8 mouse cellular contexts compared by ENCODE assay signal in genomic region chr1:128824235-128824634, GRCm38 (mm10).
A peak's percentile ranks its signal among the peaks of the same experiment; 100 is the strongest.
DNase-seq lines count a peak whose midpoint lies in the region; ATAC-seq and TF ChIP-seq lines count a peak whose summit lies in the region.

No protein-coding gene starts in this region.

- peak; percentile 77 for ATAC-seq in forebrain, embryonic 11.5 days (replicated peaks; ENCODE audit: low FRiP score)
- peak; percentile 61; the same call in 1 of the 2 replicates for ATAC-seq in hindbrain, embryonic 12.5 days (ENCODE audit: low FRiP score)

- no peak overlapping the region for H3K27ac ChIP-seq in ES-Bruce4 (ENCODE audit: insufficient read depth, low read length)
- H3K27ac ChIP-seq in forebrain, embryonic 11.5 days (ENCODE audit: low read depth, low read length), result no peak overlapping the region
- no peak overlapping the region for H3K27ac ChIP-seq in hindbrain, embryonic 12.5 days

- H3K27me3 ChIP-seq in ES-Bruce4 (ENCODE audit: control insufficient read depth, insufficient read depth, low read length, poor library complexity, severe bottlenecking), result no peaks in the 10 kb centered on the region
- no peaks in the 10 kb centered on the region for H3K27me3 ChIP-seq in forebrain, embryonic 11.5 days (ENCODE audit: control insufficient read depth, insufficient read depth, low read length)
- H3K27me3 ChIP-seq in hindbrain, embryonic 12.5 days, result no peaks in the 10 kb centered on the region
- peaks cover 7% of the 10 kb centered on the region for H3K27me3 ChIP-seq in megakaryocyte, embryonic 14.5 days (replicated peaks)

- H3K4me1 ChIP-seq in ES-Bruce4 (ENCODE audit: control insufficient read depth, insufficient read depth, low read length), result no peaks in the 10 kb centered on the region
- H3K4me1 ChIP-seq in forebrain, embryonic 11.5 days (replicated peaks; ENCODE audit: control insufficient read depth, insufficient read depth, low read length), result peaks cover 2% of the 10 kb centered on the region; the same call in 1 of the 2 replicates
- H3K4me1 ChIP-seq in hindbrain, embryonic 12.5 days, result peaks cover 18% of the 10 kb centered on the region
- H3K4me1 ChIP-seq in megakaryocyte, embryonic 14.5 days, result peaks cover 27% of the 10 kb centered on the region

- no peak for TF ChIP-seq EP300 in ES-Bruce4 (IDR thresholded peaks at IDR 0.05; ENCODE audit: insufficient read depth, low read depth, low read length)

- no peak overlapping the region for H3K4me3 ChIP-seq in ES-Bruce4 (ENCODE audit: low read depth, low read length)
- H3K4me3 ChIP-seq in forebrain, embryonic 11.5 days (ENCODE audit: low read depth, low read length), result no peak overlapping the region
- H3K4me3 ChIP-seq in hindbrain, embryonic 12.5 days, result no peak overlapping the region
- peak overlapping the region; percentile 76 for H3K4me3 ChIP-seq in megakaryocyte, embryonic 14.5 days (replicated peaks)

- TF ChIP-seq CTCF in ES-Bruce4 (IDR thresholded peaks at IDR 0.05; ENCODE audit: low read depth, low read length), result peak; percentile 66

- no peak overlapping the region for H3K4me2 ChIP-seq in forebrain, embryonic 11.5 days (ENCODE audit: low read depth, low read length, severe bottlenecking)
- H3K4me2 ChIP-seq in hindbrain, embryonic 12.5 days (replicated peaks), result no peak overlapping the region

- WGBS in forebrain, embryonic 11.5 days, result 7% methylated on average over 8 of the region's 8 CpGs
- 8% methylated on average over 8 of the region's 8 CpGs for WGBS in hindbrain, embryonic 12.5 days

- peak; percentile 80 to 89 for DNase-seq in adrenal gland, postnatal 36 days
- peak; percentile 85 for DNase-seq in forebrain, embryonic 11.5 days (ENCODE audit: low spot score)
- peak; percentile 51 to 83 for DNase-seq in layer of hippocampus, postnatal 25 days (ENCODE audit: extremely low spot score in 1 of 2, low spot score in 1 of 2)
- DNase-seq in right cerebral cortex, adult 2 months (ENCODE audit: low spot score in 2 of 2), result peak; percentile 80 to 81
- DNase-seq in urinary bladder, postnatal 36 days (ENCODE audit: low spot score in 2 of 2), result peak; percentile 37 to 62

- H3K36me3 ChIP-seq in ES-Bruce4 (ENCODE audit: control insufficient read depth, insufficient read depth, low read length, poor library complexity, severe bottlenecking), result no peaks in the 10 kb centered on the region
- H3K36me3 ChIP-seq in forebrain, embryonic 11.5 days (ENCODE audit: control insufficient read depth, insufficient read depth, low read length), result no peaks in the 10 kb centered on the region
- H3K36me3 ChIP-seq in hindbrain, embryonic 12.5 days, result no peaks in the 10 kb centered on the region
- H3K36me3 ChIP-seq in megakaryocyte, embryonic 14.5 days (replicated peaks; ENCODE audit: low read length), result no peaks in the 10 kb centered on the region

- no peak overlapping the region for H3K9ac ChIP-seq in ES-Bruce4 (ENCODE audit: low read depth, poor library complexity, severe bottlenecking)
- no peak overlapping the region for H3K9ac ChIP-seq in forebrain, embryonic 11.5 days (ENCODE audit: low read length)
- H3K9ac ChIP-seq in hindbrain, embryonic 12.5 days, result no peak overlapping the region

- peaks cover 4% of the 10 kb centered on the region; the same call in 1 of the 2 replicates for H3K9me3 ChIP-seq in ES-Bruce4 (replicated peaks; ENCODE audit: control insufficient read depth, insufficient read depth, low read length, poor library complexity, severe bottlenecking)
- no peaks in the 10 kb centered on the region for H3K9me3 ChIP-seq in forebrain, embryonic 11.5 days (ENCODE audit: control insufficient read depth, low read length)
- H3K9me3 ChIP-seq in hindbrain, embryonic 12.5 days (replicated peaks), result 0 out of 2 replicates have a peak, but pooled peaks cover 4% of the 10 kb centered on the region
- H3K9me3 ChIP-seq in megakaryocyte, embryonic 14.5 days, result peaks cover 13% of the 10 kb centered on the region

- TF ChIP-seq POLR2A in ES-Bruce4 (IDR thresholded peaks at IDR 0.05; ENCODE audit: insufficient read depth, low read length), result no peak
